In genomic region chr1:170967581-170967980, GRCm38 (mm10) we compare ENCODE assay signal across 23 mouse cellular contexts. TPM values are rescaled to one million over a fixed set of nuclear protein-coding genes. Genes with fewer than 3 reads are reported as not detected.
DNase-seq lines count a peak whose midpoint lies in the region; TF ChIP-seq lines count a peak whose summit lies in the region.
"Had no signal": no experiment of that assay in that cellular context is flagged by ENCODE, and none has a peak within 500 bp of the region (broad histone marks: within the 10 kb centered on the region; RNA-seq: fewer than 3 reads in every experiment).

No protein-coding gene starts in this region.

- H3K4me3 ChIP-seq in bone marrow macrophage, adult 2 months (ENCODE audit: insufficient read depth, low read length), result no peak overlapping the region
- H3K4me3 ChIP-seq: forebrain, embryonic 10.5 days; heart, embryonic 15.5 days; hindbrain, embryonic 12.5 days; intestine, embryonic 15.5 days; liver, embryonic 12.5 days; megakaryocyte, embryonic 14.5 days had no signal

- DNase-seq in heart, adult 11 months, result peak; percentile 97
- DNase-seq in heart, postnatal 10 days, result no peak
- peak; percentile 68 for DNase-seq in ES-CJ7 (ENCODE audit: low read depth, low spot score)
- peak; percentile 37 to 45 for DNase-seq in lung, postnatal 4 days
- no peak for DNase-seq in cerebellum, adult 8-10 months
- no peak for DNase-seq in right cerebral cortex, postnatal 10 days (ENCODE audit: low spot score in 2 of 2)
- DNase-seq in kidney, adult 8-10 months, result no peak
- DNase-seq: cerebellum, postnatal 25 days; gastrocnemius, postnatal 25 days; thymus, postnatal 14 days had no signal

- TF ChIP-seq POLR2A in bone marrow macrophage, adult 2 months (IDR thresholded peaks at IDR 0.05; ENCODE audit: borderline replicate concordance, low read depth, low read length), result no peak

- H3K27ac ChIP-seq in bone marrow macrophage, adult 2 months (ENCODE audit: insufficient read depth, low read depth, low read length), result peak overlapping the region; percentile 47
- H3K27ac ChIP-seq: forebrain, embryonic 10.5 days; heart, embryonic 15.5 days; hindbrain, embryonic 12.5 days; intestine, embryonic 15.5 days; kidney, postnatal 0 days; liver, embryonic 12.5 days had no signal

- no peak for TF ChIP-seq CTCF in bone marrow macrophage, adult 2 months (IDR thresholded peaks at IDR 0.05; ENCODE audit: low read depth, low read length)

- intact Hi-C loops in heart, postnatal 10 days (cut with DNase I), result no loop called here

- peaks cover 25% of the 10 kb centered on the region for H3K4me1 ChIP-seq in bone marrow macrophage, adult 2 months (ENCODE audit: control insufficient read depth, insufficient read depth, low read length)
- H3K4me1 ChIP-seq: forebrain, embryonic 10.5 days; hindbrain, embryonic 12.5 days; intestine, embryonic 15.5 days had no signal

RNA-seq across cellular contexts. Expression of gene Fcgr2b, which starts 8.8 kb away (rescaled TPM):
- total RNA-seq in heart, postnatal 10 days (2021), result 1 to 10 TPM; 3.1 to 3.9 TPM
- polyA plus RNA-seq in bone marrow macrophage, adult 2 months (2012; ENCODE audit: insufficient read depth, insufficient read length, missing spikeins), result 270 and 276 TPM in 2 replicates
- polyA plus RNA-seq: forebrain, embryonic 10.5 days; neural tube, embryonic 11.5 days had no signal

RNA-seq across cellular contexts. Expression of gene Fcrla, which starts 40.2 kb away (rescaled TPM):
- 1 to 10 TPM in 1 of 2 experiments, under 1 TPM in 1; 0.57 to 1.6 TPM for total RNA-seq in heart, postnatal 10 days (2021)
- 0.84 TPM in 1 of 2 replicates, not detected in the other for polyA plus RNA-seq in bone marrow macrophage, adult 2 months (2012; ENCODE audit: insufficient read depth, insufficient read length, missing spikeins)
- total RNA-seq: gastrocnemius, postnatal 25 days had no signal
- polyA plus RNA-seq: embryonic facial prominence, embryonic 11.5 days; forebrain, embryonic 10.5 days; frontal cortex, adult 2 months; hindbrain, embryonic 12.5 days; intestine, embryonic 15.5 days; kidney, postnatal 0 days; midbrain, embryonic 16.5 days; neural tube, embryonic 11.5 days had no signal

RNA-seq across cellular contexts. Expression of gene Fcgr4, which starts 51.1 kb away (rescaled TPM):
- not detected for total RNA-seq in heart, postnatal 10 days (2021)
- polyA plus RNA-seq in bone marrow macrophage, adult 2 months (2012; ENCODE audit: insufficient read depth, insufficient read length, missing spikeins), result 84.3 and 86.6 TPM in 2 replicates
- total RNA-seq: gastrocnemius, postnatal 25 days had no signal

RNA-seq across cellular contexts. Expression of gene Fcrlb, which starts 54.8 kb away (rescaled TPM):
- total RNA-seq in heart, postnatal 10 days (2021), result not detected
- 0.63 TPM in 1 of 2 replicates, not detected in the other for polyA plus RNA-seq in bone marrow macrophage, adult 2 months (2012; ENCODE audit: insufficient read depth, insufficient read length, missing spikeins)
- total RNA-seq: gastrocnemius, postnatal 25 days had no signal
- polyA plus RNA-seq: embryonic facial prominence, embryonic 11.5 days; forebrain, embryonic 10.5 days; heart, embryonic 15.5 days; hindbrain, embryonic 12.5 days; stomach, embryonic 16.5 days had no signal

Comparison
In these comparisons a context has a peak if more than half of its experiments do, and no peak if none do; other contexts are left out.
1. DNase-seq: peak in heart, adult 11 months (single experiment), ES-CJ7 (single experiment) and lung, postnatal 4 days (2 of 2); none in heart, postnatal 10 days (0 of 2), cerebellum, adult 8-10 months (single experiment), right cerebral cortex, postnatal 10 days (0 of 2) and kidney, adult 8-10 months (0 of 2).